Mouse (Mus musculus) ES-Bruce4 (cell line): ENCODE measurements around the gene Resp18.

ENCODE experiments used
- CTCF ChIP-seq: IDR thresholded peaks from one replicate; pipeline ENCODE4 v1.8.1; 2011; ENCODE audit warnings: low read depth, low read length
- POLR2A ChIP-seq: IDR thresholded peaks from one replicate; pipeline ENCODE4 v1.8.1; 2011; ENCODE audit warnings: low read length; ENCODE audit not compliant: insufficient read depth

- TF ChIP-seq POLR2A (no peak), CTCF (no peak)
These were observed 34.8 kb downstream of the Resp18 start for GRCm38 (mm10) chr1:75243411-75243810.
